Mouse (Mus musculus) heart, adult 2 months (tissue): ENCODE results near the gene Capn8. TPM values are rescaled to one million over a fixed set of nuclear protein-coding genes. Genes with fewer than 3 reads are reported as not detected.
"Not testable (repeated sequence)": the region's sequence is repeated elsewhere in the genome, so short reads cannot be mapped to it uniquely, and the experiment has no call there.

Experiments used
- DNase-seq, 2 experiments: peaks; one replicate each; pipeline ENCODE4 v3.0.0; 2021
- H3K27ac ChIP-seq: fragments of 200-600 bp; 2 replicates; pipeline ENCODE4 v1.8.1; 2022
- H3K27me3 ChIP-seq: fragments of 200-500 bp; 2 replicates; pipeline ENCODE4 v1.6.1; 2012; ENCODE audit warnings: mild to moderate bottlenecking, low read length, inconsistent platforms, mixed read lengths; ENCODE audit not compliant: control insufficient read depth, insufficient read depth
- H3K36me3 ChIP-seq: fragments of 200-500 bp; 2 replicates; pipeline ENCODE4 v1.6.1; 2012; ENCODE audit warnings: low read length, inconsistent platforms; ENCODE audit not compliant: control insufficient read depth, insufficient read depth
- H3K4me1 ChIP-seq: fragments of 200-500 bp; 2 replicates; pipeline ENCODE4 v1.6.1; 2011; ENCODE audit warnings: low read length; ENCODE audit not compliant: control insufficient read depth, insufficient read depth
- H3K4me3 ChIP-seq: fragments of 200-600 bp; 2 replicates; pipeline ENCODE4 v1.8.1; 2022
- H3K79me2 ChIP-seq: fragments of 200-500 bp; replicated peaks from 2 replicates; pipeline ENCODE4 v1.6.1; 2012; ENCODE audit warnings: mild to moderate bottlenecking, inconsistent platforms, low read length, moderate library complexity, mixed read lengths; ENCODE audit not compliant: control insufficient read depth, insufficient read depth
- H3K9ac ChIP-seq: fragments of 200-500 bp; 2 replicates; pipeline ENCODE4 v1.6.1; 2012; ENCODE audit warnings: low read depth, mild to moderate bottlenecking, control low read depth, inconsistent platforms, low read length, mixed read lengths
- CTCF ChIP-seq: fragments of 200-600 bp; IDR thresholded peaks from 2 replicates; pipeline ENCODE4 v1.8.1; 2022; ENCODE audit warnings: antibody characterized with exemption, mild to moderate bottlenecking, moderate library complexity
- EP300 ChIP-seq: fragments of 200-500 bp; IDR thresholded peaks from 2 replicates; pipeline ENCODE4 v1.6.1; 2011; ENCODE audit warnings: low read depth, low read length, control low read depth; ENCODE audit not compliant: insufficient read depth
- POLR2A ChIP-seq: fragments of 200-500 bp; IDR thresholded peaks from 2 replicates; pipeline ENCODE4 v1.6.1; 2011; ENCODE audit warnings: mild to moderate bottlenecking, low read depth, low read length, control low read depth; ENCODE audit not compliant: insufficient read depth
- WGBS: fragments of 180-500 bp; shearing (Covaris S2); methylation state at CpG from one replicate; pipeline ENCODE4 v1.1.7; 2018; 5-methylcytosine and 5-hydroxymethylcytosine counted together
- intact Hi-C: fragments of 180-260 bp; cut with DNase I; formaldehyde crosslinking; loops from one replicate; pipeline ENCODE4 v1.15.1; 2025
- polyA plus RNA-seq: library from polyadenylated mRNA; depleted of rRNA; stranded (reverse); fragments of >200 nt; gene quantifications from 2 replicates; pipeline ENCODE4 v1.2.3, GENCODE M21; 2012
- total RNA-seq, 2 experiments: library from RNA; stranded (reverse); gene quantifications; 2 replicates each; pipeline ENCODE4 v1.2.3; 2021

The Capn8 gene
- total and polyA plus RNA-seq, 3 experiments: not detected

GRCm38 (mm10) chr1:182639016-182639415 is 74.2 kb downstream of the Capn8 start:
- no peak for TF ChIP-seq POLR2A
- TF ChIP-seq CTCF: no peak
- TF ChIP-seq EP300: no peak
- 63% methylated on average over 7 of the region's 7 CpGs for WGBS
- Histone ChIP-seq H3K4me3 (no peak overlapping the region), H3K79me2 (no peaks in the 10 kb centered on the region), H3K9ac (no peak overlapping the region), H3K4me1 (no peaks in the 10 kb centered on the region), H3K27ac (no peak overlapping the region), H3K36me3 (no peaks in the 10 kb centered on the region), H3K27me3 (no peaks in the 10 kb centered on the region)
- intact Hi-C loops: no loop called here
- DNase-seq: no peak

- no peaks in the 10 kb centered on the region for H3K27me3 ChIP-seq
- intact Hi-C loops: no loop called here
- 85% methylated on average over 5 of the region's 5 CpGs for WGBS
- no peak overlapping the region for H3K9ac ChIP-seq
- no peaks in the 10 kb centered on the region for H3K36me3 ChIP-seq
- DNase-seq: no peak
- H3K4me1 ChIP-seq: no peaks in the 10 kb centered on the region
- TF ChIP-seq POLR2A: no peak
- no peak for TF ChIP-seq CTCF
- TF ChIP-seq EP300: no peak
- no peak overlapping the region for H3K27ac ChIP-seq
- H3K4me3 ChIP-seq: no peak overlapping the region
- H3K79me2 ChIP-seq: no peaks in the 10 kb centered on the region
Observed at GRCm38 (mm10) chr1:182639456-182639855, 74.6 kb downstream of the Capn8 start.

- Histone ChIP-seq H3K4me3 (no peak overlapping the region), H3K9ac (no peak overlapping the region)
- 61% methylated on average over 4 of the region's 4 CpGs for WGBS
Observed at GRCm38 (mm10) chr1:182640094-182640493, 75.3 kb downstream of the Capn8 start.

GRCm38 (mm10) chr1:182642779-182643178 is 78.0 kb downstream of the Capn8 start:
- Histone ChIP-seq H3K9ac (no peak overlapping the region), H3K79me2 (no peaks in the 10 kb centered on the region), H3K4me1 (no peaks in the 10 kb centered on the region), H3K36me3 (no peaks in the 10 kb centered on the region), H3K4me3 (no peak overlapping the region), H3K27me3 (no peaks in the 10 kb centered on the region), H3K27ac (no peak overlapping the region)
- TF ChIP-seq POLR2A: no peak
- TF ChIP-seq EP300: no peak
- WGBS: 57% methylated on average over 2 of the region's 2 CpGs
- intact Hi-C loops: no loop called here
- no peak for DNase-seq

More at GRCm38 (mm10) chr1:182640094-182640493, 75.3 kb downstream of the Capn8 start:
- no peaks in the 10 kb centered on the region for H3K36me3 ChIP-seq
- no peak overlapping the region for H3K27ac ChIP-seq
- TF ChIP-seq POLR2A (no peak), EP300 (no peak), CTCF (no peak)
- H3K4me1 ChIP-seq: no peaks in the 10 kb centered on the region
- no peak for DNase-seq
- H3K79me2 ChIP-seq: no peaks in the 10 kb centered on the region
- no peaks in the 10 kb centered on the region for H3K27me3 ChIP-seq
- intact Hi-C loops: no loop called here

GRCm38 (mm10) chr1:182644418-182644817 is 79.6 kb downstream of the Capn8 start:
- H3K27me3 ChIP-seq, intact Hi-C loops, H3K9ac ChIP-seq, H3K79me2 ChIP-seq, DNase-seq, H3K36me3 ChIP-seq, H3K27ac ChIP-seq, H3K4me3 ChIP-seq, H3K4me1 ChIP-seq: not testable (repeated sequence)
- WGBS: 92% methylated on average over 8 of the region's 8 CpGs

- no peak overlapping the region for H3K4me3 ChIP-seq
- H3K36me3 ChIP-seq: no peaks in the 10 kb centered on the region
- no peaks in the 10 kb centered on the region for H3K79me2 ChIP-seq
- 0 out of 2 replicates have a peak, but pooled peaks cover 1% of the 10 kb centered on the region for H3K27me3 ChIP-seq
- no peak for TF ChIP-seq POLR2A
- TF ChIP-seq CTCF: no peak
- TF ChIP-seq EP300: no peak
- intact Hi-C loops: no loop called here
- H3K9ac ChIP-seq: no peak overlapping the region
- 58% methylated on average over 6 of the region's 6 CpGs for WGBS
- no peaks in the 10 kb centered on the region for H3K4me1 ChIP-seq
- no peak overlapping the region for H3K27ac ChIP-seq
- no peak for DNase-seq
Observed at GRCm38 (mm10) chr1:182645211-182645668, 80.4 kb downstream of the Capn8 start.

GRCm38 (mm10) chr1:182646796-182647195 is 82.0 kb downstream of the Capn8 start:
- intact Hi-C loops: no loop called here
- no peak for TF ChIP-seq CTCF
- no peak for TF ChIP-seq POLR2A
- TF ChIP-seq EP300: no peak
- H3K27me3 ChIP-seq: 0 out of 2 replicates have a peak, but pooled peaks cover 1% of the 10 kb centered on the region
- WGBS: 70% methylated on average over 3 of the region's 3 CpGs
- H3K4me1 ChIP-seq: no peaks in the 10 kb centered on the region
- DNase-seq: no peak
- no peaks in the 10 kb centered on the region for H3K36me3 ChIP-seq
- H3K79me2 ChIP-seq: no peaks in the 10 kb centered on the region
- no peak overlapping the region for H3K9ac ChIP-seq
- no peak overlapping the region for H3K27ac ChIP-seq
- no peak overlapping the region for H3K4me3 ChIP-seq
